Mouse (Mus musculus) testis, postnatal 14 days (tissue): ENCODE measurements around the gene Naxe.

Source experiments
- DNase-seq: peaks from one replicate; pipeline ENCODE4 v3.0.0; 2021; ENCODE audit warnings: low spot score

The Naxe gene

DNA sequence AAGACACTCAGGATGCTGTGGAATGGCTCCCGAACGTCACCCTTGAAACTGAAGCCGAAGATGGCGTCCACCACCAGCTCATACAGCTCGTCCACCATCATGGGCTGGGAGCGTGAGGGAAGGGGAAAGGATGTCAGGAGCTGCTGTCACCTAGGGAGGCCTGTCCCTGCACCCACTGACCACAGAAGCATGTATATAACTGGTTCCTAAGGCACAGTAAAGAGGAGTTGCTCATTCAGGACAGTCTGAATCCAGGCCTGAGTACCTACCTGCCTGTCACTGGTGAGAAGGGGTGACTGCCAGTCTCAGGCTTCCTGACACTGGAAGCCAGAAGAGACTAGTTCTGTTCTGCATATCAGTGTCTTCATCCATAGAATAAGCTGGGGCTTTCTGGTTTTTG lies 1.3 kb downstream of the Naxe start:
- no peak for DNase-seq

DNA sequence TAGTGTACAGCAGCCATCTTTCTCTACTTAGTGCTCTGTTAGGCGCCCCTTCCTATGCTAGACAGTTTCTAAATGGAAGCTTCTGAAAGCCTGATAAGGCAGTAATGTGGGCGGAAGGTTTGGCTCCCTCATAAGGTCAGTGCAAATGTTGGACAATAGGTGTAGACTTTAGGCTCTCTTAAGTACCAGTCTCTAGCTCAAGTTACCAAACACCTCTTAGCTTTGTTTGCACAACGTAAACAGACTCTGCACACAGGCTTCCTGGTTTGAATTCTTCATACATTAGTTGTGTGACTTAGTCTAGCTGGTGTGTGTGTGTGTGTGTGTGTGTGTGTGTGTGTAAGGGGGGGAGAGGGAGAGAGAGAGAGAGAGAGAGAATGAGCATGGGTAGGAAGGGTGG lies 8.8 kb downstream of the Naxe start:
- DNase-seq = no peak

DNA sequence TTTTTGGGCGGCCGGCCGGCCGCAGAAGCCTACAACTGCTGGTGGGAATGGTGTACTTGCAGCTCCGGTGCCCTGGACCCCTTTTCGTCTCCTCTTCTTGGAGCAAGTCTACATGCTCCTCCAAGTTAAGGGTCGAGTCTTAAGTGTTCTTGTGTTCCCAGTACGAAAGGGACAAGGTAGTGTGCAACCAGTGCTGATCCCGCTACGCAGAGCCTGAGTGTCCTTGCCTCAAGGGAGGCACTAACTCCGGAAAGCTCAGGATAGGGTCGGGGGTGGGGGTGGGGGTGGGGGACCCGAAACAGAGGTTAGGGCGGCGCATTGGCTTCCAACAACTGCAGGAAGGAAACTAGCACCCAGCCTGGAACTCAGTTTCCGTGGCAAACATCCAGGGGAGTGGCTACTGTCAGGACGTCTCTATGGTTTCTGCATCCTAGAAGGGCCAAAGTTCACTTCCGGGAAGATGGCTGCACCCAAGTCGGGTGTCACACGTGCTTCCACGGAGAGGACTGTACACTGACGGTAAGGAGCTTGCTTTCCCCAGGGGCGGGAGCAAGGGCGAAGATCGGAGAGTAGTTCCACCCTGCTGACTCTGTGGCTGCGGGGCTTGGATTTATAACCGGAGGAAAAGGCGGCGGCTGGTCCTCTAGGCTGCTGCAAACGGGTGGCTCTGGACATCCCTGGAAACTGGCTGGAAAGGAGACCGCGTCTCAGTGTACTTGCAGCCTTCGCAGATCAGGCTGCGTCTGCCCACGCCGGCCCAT lies 15.5 kb downstream of the Naxe start, which contains the start of gene Gpatch4:
TSS of gene Gpatch4 (plus strand) at position 448 of the 761 bp plus-strand sequence.
- DNase-seq = peak; percentile 89

DNA sequence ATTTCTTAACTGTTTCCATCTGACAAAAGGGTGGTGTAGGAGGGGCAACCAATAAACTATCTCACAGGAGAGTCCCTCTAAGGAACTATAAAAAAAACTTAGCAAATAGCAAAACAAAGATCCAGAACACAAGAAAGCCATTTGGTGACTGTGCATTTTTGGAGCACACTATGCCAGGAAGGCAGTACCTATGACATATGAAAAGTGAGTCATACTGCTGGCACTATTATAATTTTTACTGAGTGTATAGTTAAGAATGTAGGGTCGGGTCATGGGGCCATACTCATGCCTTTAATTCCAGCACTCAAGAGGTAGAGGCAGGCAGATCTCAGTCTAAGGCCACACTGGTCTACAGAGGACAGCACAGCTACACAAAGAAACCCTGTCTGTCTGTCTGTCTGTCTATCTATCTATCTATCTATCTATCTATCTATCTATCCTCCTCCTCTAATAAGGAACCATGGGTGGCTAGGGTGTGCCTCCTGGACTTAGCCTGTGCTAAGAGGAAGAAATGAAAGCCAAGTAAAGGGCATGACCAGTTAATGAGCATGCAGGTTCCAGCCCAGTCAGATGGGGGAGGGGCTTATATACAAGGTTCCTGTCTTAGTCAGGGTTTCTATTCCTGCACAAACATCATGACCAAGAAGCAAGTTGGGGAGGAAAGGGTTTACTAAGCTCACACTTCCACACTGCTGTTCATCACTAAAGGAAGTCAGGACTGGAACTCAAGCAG lies 22.6 kb downstream of the Naxe start:
- no peak for DNase-seq

DNA sequence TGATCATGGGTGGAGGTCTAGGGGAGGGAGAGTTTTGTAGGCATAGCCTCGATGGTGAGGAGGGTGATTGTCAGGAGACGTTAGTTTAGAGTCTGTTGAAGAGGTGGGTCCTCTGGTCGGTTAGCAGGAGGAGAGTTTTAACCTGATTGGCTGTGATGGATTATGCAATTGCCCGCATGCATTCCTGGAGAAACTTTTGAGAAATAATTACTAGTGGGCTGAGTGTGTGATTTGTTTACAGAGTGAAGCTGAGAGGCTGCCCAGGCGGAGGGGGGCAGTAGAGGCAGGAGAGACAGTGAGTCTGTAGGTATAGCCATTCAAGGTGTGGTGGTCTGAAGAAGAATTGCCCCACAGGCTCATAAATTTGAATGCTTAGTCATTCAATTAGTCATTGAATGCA lies 24.8 kb downstream of the Naxe start:
- DNase-seq = no peak

DNA sequence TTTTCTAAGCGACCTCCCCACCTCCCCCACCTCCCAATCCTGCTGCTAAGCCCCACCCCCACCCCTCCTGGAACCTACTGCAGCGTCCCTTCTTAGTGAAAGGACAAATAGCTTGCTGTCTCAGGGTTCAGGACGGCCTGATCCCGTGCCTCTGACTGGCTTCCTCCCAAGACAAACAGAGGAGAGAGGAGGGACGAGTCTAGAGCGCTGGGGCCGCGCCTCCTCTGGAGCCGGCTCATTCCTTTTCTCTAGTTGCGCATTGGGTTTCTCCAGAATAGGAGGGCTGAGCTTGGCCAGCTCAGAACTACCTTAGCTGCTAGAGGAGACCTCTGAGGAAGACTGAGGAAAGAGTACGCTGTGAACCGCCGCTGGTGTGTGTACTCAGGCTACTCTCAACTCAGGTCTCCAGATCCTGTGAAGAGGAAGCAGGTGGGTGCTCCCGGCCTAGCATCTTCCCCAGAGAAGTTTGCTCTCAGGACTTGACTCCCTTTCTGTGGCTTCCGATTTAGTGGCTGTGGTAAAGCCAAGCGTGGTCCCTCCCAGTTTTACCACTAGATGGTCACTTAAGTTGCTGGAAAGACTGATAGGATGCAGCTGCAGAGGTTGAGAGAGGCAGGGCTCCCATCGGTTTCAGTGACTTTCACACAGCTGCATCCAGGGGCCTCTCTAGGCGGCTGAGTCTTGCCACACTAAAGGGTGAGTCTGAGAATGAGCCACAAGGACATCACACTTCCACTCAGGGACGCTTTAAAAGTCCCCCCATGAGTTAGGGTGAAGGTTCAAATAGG lies 27.5 kb downstream of the Naxe start:
- DNase-seq = peak; percentile 42

DNA sequence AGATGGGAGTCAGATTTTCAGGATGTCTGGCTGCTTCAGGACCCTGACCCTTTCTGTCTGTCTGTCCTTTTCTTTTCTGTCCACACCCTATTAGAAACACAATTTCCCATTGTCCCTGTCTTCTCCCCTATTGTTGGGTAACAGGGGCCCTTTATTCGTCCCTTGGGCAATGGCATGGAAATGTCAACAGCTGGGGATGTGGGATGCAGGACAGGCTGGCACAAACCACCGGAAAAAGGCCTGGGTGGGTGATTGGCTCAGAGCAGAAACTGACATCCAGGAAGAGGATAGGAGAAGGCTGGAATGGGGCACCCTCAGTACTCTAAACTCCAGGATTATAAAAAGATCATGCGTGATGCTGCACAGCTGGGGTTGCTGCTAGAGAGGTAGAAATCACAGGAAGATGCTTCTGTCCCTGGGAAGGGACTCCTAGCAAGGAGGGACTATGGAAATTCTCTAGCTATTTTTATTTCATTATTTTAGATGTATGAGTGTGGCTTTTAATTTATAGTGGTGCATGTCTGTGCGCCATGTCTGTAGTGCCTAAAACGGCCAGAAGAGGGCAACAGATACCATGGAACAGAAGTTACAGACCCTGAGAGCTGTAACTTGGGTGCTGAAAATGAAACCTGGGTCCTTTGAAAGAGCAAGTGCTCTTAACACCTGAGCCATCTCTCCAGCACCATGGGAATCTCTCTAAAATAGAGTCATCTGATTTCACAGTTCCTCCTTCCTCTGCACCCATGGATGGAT lies 30.7 kb downstream of the Naxe start, which contains the start of gene Hapln2:
TSS of gene Hapln2 (minus strand) at position 150 of the 753 bp plus-strand sequence.
- no peak for DNase-seq

DNA sequence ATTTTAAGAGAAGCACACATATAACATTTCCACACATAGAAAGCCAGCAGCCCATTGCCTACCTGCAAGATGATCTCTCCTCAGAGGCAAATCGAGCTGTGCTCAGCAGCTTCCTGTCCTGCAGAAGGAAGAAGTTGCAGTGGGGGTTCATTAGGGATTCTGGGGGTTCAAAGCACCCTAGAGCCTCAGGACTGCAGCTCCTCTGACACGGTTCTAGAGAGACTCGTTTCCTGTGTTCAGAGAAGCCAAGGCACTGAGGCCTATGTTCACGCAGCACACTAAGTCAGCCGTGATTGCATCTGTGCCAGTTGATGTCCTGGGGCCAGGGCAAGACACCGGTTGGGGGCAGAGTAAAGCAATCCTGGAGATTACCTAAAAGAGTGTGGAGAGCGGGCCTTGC lies 31.5 kb downstream of the Naxe start:
- DNase-seq = no peak

DNA sequence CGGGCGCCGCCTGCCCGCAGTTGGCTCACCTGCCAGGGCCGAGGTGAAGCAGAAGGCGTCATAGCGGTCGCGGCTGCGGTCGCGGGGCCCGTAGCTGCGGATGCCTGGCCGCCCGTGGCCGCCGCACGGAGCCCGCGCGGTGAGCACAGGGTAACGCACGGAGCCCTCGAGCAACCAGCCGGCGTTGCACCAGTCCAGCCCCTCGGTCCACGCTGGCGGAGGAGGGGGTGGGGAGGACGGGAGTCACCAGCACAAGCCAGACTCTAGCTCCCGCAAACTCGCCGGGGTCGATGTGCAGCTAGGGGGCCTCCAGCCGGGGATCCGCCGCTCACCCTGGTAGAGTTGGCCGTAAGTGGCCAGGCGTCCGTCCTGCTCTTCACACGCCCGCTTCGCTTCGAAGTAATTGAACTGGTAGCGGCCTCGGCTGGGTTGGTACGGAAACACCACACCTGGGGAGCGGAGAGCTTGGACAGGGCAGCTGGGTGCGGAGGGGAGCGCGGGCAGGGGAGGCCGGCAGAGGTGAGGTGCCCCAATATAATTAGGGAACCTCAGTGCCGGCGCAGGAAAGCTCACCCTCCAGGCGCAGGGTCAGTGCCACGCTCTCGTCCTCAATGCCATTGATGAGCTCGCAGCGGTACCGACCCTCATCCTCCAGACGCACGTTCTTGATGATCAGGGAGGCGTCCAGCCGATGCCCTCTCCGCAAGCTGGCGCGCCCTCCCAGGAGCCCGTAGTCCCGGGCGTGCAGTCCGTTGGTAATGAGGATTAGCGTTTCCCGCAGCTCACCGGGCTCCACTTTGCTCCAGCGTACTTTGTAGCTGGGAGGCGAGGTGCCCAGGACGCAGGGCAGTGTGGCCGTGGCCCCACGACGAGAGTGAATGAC lies 34.9 kb downstream of the Naxe start:
- no peak for DNase-seq

DNA sequence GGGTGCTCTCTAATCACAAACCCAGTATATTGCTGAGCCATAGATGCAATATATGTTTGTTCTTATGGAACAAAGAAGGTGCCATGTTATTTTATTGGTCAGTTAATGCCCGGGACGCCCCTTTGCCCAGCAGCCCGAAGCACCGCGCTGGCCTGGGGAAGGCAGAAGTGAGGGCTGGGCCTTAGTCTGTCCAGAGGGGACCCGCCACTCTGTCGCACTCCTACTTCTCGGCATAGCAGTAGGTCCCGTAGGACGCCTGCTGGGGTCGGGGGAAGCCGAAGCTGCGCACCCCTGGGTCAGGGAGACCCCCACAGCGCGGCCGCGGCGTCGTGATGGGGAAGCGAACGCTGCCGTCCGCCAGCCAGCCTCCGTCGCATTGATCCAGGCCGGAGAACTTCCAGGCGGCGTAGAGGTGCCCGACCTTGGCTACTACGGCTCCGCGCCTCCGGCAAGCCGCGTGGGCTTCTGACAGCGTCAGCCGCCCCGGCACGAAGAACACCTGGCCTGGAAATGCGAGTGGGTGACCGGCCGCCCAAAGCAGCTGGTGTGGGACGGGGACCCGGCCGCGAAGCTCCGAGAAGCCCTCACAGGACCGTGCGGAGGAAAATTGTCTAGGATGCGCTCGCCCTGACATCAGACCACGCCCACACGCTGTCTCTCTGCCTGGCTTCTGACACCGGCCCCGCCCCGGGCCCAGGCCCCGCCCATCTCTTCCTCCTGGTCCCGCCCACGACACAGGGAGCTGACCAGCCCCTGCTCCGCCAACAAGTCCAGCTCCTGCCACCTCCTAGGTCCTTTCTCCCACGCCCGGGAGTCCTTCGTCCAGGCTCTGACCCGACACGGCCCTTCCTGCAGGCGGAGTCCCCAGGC lies 35.7 kb downstream of the Naxe start:
- DNase-seq = peak; percentile 91

DNA sequence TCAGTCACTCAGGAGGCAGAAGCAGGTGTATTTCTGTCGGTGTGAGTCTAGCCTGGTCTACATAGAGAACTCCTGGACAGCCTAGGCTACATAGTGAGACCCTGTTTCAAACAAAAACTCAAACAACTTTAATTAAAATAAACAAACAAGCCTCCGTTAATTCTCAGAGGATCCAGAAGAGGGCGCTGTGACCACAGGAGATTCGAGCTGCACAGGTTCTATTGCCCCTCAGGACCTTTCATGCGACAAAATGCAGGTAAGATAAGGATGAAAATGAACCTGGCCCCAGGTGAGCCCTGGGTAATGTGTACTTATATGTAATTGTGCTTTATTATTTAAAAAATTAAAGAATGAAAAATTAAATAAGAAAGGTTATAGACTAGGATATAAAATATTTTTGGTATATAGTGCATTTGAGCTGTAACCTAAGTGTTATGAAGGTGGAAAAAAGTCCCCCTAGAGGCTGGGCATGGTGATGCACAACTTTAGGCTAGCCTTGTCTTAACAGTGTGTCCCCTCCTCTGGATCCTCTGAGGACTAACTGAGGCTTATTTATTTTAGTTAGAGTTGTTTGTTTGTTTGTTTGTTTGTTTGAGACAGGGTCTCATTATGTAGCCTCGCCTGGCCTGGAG lies 47.5 kb downstream of the Naxe start:
- DNase-seq = no peak
